ENCODE assay signal across 9 mouse cellular contexts in genomic region chr1:172201967-172202880, GRCm38 (mm10). TPM values are rescaled to one million over a fixed set of nuclear protein-coding genes. Genes with fewer than 3 reads are reported as not detected.
DNase-seq lines count a peak whose midpoint lies in the region; ATAC-seq and TF ChIP-seq lines count a peak whose summit lies in the region.
"Had no signal": no experiment of that assay in that cellular context is flagged by ENCODE, and none has a peak within 500 bp of the region (broad histone marks: within the 10 kb centered on the region; RNA-seq: fewer than 3 reads in every experiment).

No protein-coding gene starts in this region.

- WGBS in forebrain, embryonic 14.5 days, result 2% methylated on average over 14 of the region's 14 CpGs
- WGBS in liver, postnatal 0 days (ENCODE audit: insufficient replicate concordance), result 60% methylated on average over 14 of the region's 14 CpGs

- peaks cover 57% of the 10 kb centered on the region for H3K4me1 ChIP-seq in forebrain, embryonic 14.5 days (ENCODE audit: control insufficient read depth, insufficient read depth, low read length)
- peaks cover 19% of the 10 kb centered on the region for H3K4me1 ChIP-seq in liver, postnatal 0 days (ENCODE audit: insufficient read depth)

- TF ChIP-seq EP300 in liver, postnatal 0 days (IDR thresholded peaks at IDR 0.05; ENCODE audit: low read depth), result no peak

- DNase-seq in kidney, postnatal 14 days, result peak; percentile 56
- DNase-seq in kidney, postnatal 36 days, result no peak
- peak; percentile 79 for DNase-seq in cerebellum, adult 8-10 months
- DNase-seq in forebrain, embryonic 14.5 days (ENCODE audit: low spot score), result peak; percentile 73
- peak; percentile 16 for DNase-seq in liver, postnatal 0 days
- no peak for DNase-seq in thymus, postnatal 14 days
- DNase-seq in MN1 (ENCODE audit: low spot score), result no peak
- no peak for DNase-seq in spleen, adult 12 weeks (ENCODE audit: low spot score)

- no peaks in the 10 kb centered on the region for H3K9me3 ChIP-seq in forebrain, embryonic 14.5 days (replicated peaks; ENCODE audit: control insufficient read depth, low read length)
- no peaks in the 10 kb centered on the region for H3K9me3 ChIP-seq in liver, postnatal 0 days (ENCODE audit: low read length)

- H3K9ac ChIP-seq in forebrain, embryonic 14.5 days (ENCODE audit: low read length), result peak overlapping the region; percentile 92
- H3K9ac ChIP-seq in liver, postnatal 0 days (replicated peaks), result no peak overlapping the region

- peak overlapping the region; percentile 99 for H3K27ac ChIP-seq in forebrain, embryonic 14.5 days (ENCODE audit: low read depth, low read length)
- H3K27ac ChIP-seq in liver, postnatal 0 days (ENCODE audit: low read depth), result no peak overlapping the region

- H3K27me3 ChIP-seq in forebrain, embryonic 14.5 days (replicated peaks; ENCODE audit: control insufficient read depth, insufficient read depth, low read length), result no peaks in the 10 kb centered on the region
- H3K27me3 ChIP-seq in liver, postnatal 0 days (ENCODE audit: insufficient read depth, low read length), result no peaks in the 10 kb centered on the region
- H3K27me3 ChIP-seq: Patski had no signal

- peak overlapping the region; percentile 79 for H3K4me2 ChIP-seq in forebrain, embryonic 14.5 days (ENCODE audit: low read length)
- no peak overlapping the region for H3K4me2 ChIP-seq in liver, postnatal 0 days (ENCODE audit: low read depth, low read length)

- TF ChIP-seq CTCF in liver, postnatal 0 days (IDR thresholded peaks at IDR 0.05; ENCODE audit: low read depth), result no peak

- peaks cover 34% of the 10 kb centered on the region for H3K36me3 ChIP-seq in forebrain, embryonic 14.5 days (ENCODE audit: control insufficient read depth, insufficient read depth, low read length)
- peaks cover 38% of the 10 kb centered on the region for H3K36me3 ChIP-seq in liver, postnatal 0 days (replicated peaks; ENCODE audit: insufficient read depth, low read length)

- ATAC-seq in forebrain, embryonic 14.5 days, result no peak
- no peak for ATAC-seq in liver, postnatal 0 days
- ATAC-seq: Patski had no signal

- peak overlapping the region; percentile 23 for H3K4me3 ChIP-seq in forebrain, embryonic 14.5 days (ENCODE audit: low read depth, low read length)
- H3K4me3 ChIP-seq in liver, postnatal 0 days (ENCODE audit: low read depth, low read length), result no peak overlapping the region

RNA-seq across cellular contexts. Expression of gene Pea15a, which starts 4.4 kb away (rescaled TPM):
- polyA plus RNA-seq in forebrain, embryonic 14.5 days (2014; fragmentation: Nextera tagmentation; extraction: Ambion mirVana), result 433 and 436 TPM in 2 replicates
- polyA plus RNA-seq in liver, postnatal 0 days (2015; fragmentation: Nextera tagmentation; extraction: Ambion mirVana), result 14.1 and 14.5 TPM in 2 replicates

RNA-seq across cellular contexts. Expression of gene Casq1, which starts 17.4 kb away (rescaled TPM):
- polyA plus RNA-seq in forebrain, embryonic 14.5 days (2014; fragmentation: Nextera tagmentation; extraction: Ambion mirVana), result 3.8 and 4.0 TPM in 2 replicates
- 0.61 and 9.1 TPM in 2 replicates for polyA plus RNA-seq in liver, postnatal 0 days (2015; fragmentation: Nextera tagmentation; extraction: Ambion mirVana)

RNA-seq across cellular contexts. Expression of gene Dcaf8, which starts 54.3 kb away (rescaled TPM):
- 76.1 and 83.1 TPM in 2 replicates for polyA plus RNA-seq in forebrain, embryonic 14.5 days (2014; fragmentation: Nextera tagmentation; extraction: Ambion mirVana)
- polyA plus RNA-seq in liver, postnatal 0 days (2015; fragmentation: Nextera tagmentation; extraction: Ambion mirVana), result 43.0 and 48.3 TPM in 2 replicates

RNA-seq across cellular contexts. Expression of gene Atp1a4, which starts 56.0 kb away (rescaled TPM):
- 0.08 and 0.12 TPM in 2 replicates for polyA plus RNA-seq in forebrain, embryonic 14.5 days (2014; fragmentation: Nextera tagmentation; extraction: Ambion mirVana)
- polyA plus RNA-seq in liver, postnatal 0 days (2015; fragmentation: Nextera tagmentation; extraction: Ambion mirVana), result 0.04 and 0.08 TPM in 2 replicates

RNA-seq across cellular contexts. Expression of gene Igsf8, which starts 59.2 kb away (rescaled TPM):
- 132 and 147 TPM in 2 replicates for polyA plus RNA-seq in forebrain, embryonic 14.5 days (2014; fragmentation: Nextera tagmentation; extraction: Ambion mirVana)
- 12.8 and 13.1 TPM in 2 replicates for polyA plus RNA-seq in liver, postnatal 0 days (2015; fragmentation: Nextera tagmentation; extraction: Ambion mirVana)

Comparison
In these comparisons a context has a peak if more than half of its experiments do, and no peak if none do; other contexts are left out.
1. DNase-seq: peak in kidney, postnatal 14 days (single experiment), cerebellum, adult 8-10 months (single experiment), forebrain, embryonic 14.5 days (single experiment) and liver, postnatal 0 days (single experiment); none in kidney, postnatal 36 days (0 of 2), thymus, postnatal 14 days (single experiment), MN1 (single experiment) and spleen, adult 12 weeks (single experiment).
2. RNA of gene Pea15a, which starts 4.4 kb away (polyA plus RNA-seq): 433 to 436 TPM in forebrain, embryonic 14.5 days; 14.1 to 14.5 TPM in liver, postnatal 0 days; every median in the first group is over 10 times any median in the second.